Mouse (Mus musculus) frontal cortex, postnatal 10 days (tissue): Measurements from ENCODE around the gene Cxadr.

Experiments used
- DNase-seq, 2 experiments: peaks; one replicate each; pipeline ENCODE4 v3.0.0; 2022; ENCODE audit warnings: low spot score in 2 of 2, mixed read lengths in 1 of 2

Cxadr gene

DNA sequence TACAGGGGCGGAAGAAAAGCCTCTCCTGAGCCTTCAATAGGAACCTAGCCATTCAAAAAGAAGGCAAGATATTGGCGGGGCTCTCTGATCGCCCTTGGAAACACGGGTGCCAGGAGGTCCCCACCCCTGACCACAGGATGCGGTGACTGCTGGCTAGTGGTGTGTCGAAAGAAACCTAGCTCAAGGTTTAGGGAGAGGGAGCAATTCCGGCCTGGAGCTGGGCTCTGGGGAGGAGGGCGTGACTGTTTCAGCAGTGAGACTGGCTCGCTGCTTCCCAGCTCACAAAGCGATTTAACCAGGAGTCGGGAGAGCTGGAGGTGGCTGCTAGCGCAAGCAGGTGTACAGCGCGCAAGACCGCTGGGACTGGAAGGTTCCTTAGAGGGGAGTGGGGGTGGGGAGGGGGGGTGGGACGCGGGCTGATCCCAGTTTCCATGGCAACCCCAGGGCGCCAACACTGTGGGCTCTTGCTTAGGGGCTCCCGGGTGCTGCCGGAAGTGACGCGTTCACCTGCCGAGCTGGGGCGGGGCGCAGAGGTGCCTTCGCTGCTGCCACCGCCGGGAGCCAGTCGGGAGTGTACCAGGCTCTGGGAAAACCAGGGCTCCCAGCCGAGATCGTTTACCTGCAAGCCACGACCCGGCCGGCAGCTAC is at the start of gene Cxadr:
Cxadr (plus strand) TSS at position 307 of the 648 bp plus-strand sequence.
- DNase-seq, result peak; percentile 80 to 83

DNA sequence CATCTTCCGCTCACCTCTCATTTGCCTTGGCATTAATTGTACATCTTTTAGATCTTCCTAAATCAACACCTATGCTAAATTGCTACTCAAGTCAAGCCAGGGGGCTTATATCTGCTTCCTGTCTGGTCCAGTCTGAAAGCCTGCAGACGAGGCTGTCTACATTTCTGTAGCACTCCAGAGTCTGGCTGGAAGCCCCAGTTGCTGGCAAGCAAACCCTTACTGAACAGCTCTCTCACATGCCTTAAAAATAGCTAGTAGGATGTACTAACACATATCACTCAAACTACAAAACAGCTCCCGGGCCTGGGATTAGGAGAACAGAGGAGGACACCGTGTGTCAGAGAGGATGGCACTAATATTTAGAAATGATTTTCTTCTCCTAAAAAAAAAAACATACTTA is 42.3 kb upstream of the Cxadr start:
- peak; percentile 30 to 45 for DNase-seq

DNA sequence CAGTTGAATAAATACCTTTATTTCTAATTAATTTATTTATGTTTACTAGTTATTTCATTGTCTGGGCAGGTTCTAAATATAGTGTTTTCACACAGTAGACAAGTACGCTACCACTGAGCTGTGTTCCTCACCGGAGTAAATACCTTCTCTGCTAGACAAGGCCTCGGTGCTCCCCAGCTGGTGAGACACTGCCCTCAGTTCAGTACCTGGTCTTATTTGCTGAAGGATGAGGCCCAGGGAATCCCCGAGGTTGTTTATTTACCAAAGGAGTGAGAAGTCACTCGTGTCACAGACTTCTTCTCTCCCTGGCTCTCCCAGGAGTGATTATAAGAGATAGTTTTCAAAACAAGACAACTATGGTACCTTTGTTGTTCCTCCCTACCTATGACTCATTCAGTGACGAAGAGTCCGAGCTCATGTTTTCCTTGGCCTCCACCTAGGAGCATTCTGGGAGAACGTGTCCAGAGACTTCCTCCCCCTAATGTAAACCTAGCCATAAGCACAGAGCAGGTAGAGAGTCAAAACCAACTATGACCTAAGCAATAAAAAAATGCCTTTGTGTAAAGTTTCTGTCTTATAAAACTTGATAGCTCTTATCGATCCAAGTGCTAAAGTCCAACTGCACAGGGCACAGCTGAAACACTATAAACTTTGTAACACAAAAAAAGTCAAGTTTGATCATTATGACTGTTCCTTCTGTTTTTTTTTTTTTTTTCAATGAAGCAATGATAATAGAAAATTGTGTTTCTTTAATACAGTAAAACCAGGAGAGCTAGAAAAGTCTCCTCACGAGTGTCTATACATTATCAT is 41.0 kb upstream of the Cxadr start:
- no peak for DNase-seq

DNA sequence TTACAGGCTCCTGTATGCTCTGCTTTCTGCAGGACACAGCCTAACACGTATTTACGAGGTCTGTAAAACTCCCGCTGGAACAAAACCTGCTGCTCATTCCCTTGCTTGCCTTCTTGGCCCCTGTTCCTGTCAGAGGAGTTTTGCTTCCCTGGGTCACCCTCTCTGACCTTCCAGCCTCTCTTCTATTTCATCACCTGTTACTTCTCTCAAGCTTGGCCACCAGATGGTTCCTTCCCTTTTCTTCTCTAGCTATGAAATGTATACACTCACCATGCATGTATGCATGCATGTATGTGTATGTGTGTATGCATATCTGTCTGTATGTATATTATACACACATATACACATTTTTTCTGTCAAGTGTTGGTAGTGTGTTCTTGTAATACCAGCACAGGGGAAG is 39.8 kb upstream of the Cxadr start:
- DNase-seq, result no peak

DNA sequence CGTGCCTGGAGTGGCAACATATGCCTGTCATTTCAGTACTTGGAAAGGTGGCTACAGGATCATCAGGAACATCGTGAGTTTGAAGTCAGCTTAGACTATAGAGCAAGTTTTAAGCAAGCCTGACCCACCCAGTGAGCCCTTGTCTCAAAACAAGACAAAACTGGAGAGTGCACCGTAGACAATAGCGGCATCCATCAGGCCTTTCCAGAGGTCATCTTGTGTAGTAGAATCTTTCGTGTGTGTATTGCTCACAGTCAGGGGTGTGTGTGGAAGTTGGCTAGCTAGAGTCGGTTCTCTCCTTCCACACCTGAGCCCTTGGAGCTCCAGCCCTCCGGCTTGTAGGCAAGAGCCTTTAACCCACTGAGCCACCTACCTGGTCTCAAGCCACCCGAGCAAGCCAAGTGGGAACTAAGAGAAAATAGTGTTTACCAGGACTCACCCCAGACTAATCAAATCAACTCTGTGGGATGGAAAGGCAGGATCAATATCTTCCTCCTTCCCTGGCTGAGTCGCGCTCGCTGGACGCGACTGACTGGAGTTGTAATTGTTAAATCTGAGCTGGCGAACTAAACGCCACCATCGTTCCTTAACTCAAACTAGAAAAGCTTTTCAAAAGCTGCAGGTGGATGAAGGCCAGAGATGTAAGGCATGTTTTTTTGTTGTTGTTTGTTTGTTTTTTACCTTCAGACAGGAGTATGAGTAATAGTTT is 36.7 kb upstream of the Cxadr start:
- no peak for DNase-seq

DNA sequence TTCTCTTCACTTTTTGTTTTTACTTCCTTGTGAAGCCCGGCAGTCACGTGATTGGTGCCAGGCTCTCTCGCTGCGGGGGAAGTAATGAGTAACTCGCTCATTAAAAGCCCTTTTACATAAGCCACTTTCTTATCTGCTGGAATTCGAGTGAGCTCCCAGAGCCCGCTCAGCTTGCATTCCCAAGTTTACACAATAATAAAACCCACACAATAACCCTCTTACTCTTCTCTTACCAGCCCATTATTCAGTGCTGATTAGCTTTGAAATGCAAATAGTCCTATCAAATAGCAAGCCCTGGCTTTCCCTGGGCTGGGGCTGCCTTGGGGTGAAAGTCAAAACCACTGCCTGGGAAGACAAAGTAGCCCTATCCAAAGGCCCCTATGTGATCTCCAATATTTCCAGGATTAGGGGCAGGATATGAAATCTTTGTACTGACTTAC is 36.1 kb upstream of the Cxadr start:
- no peak for DNase-seq

DNA sequence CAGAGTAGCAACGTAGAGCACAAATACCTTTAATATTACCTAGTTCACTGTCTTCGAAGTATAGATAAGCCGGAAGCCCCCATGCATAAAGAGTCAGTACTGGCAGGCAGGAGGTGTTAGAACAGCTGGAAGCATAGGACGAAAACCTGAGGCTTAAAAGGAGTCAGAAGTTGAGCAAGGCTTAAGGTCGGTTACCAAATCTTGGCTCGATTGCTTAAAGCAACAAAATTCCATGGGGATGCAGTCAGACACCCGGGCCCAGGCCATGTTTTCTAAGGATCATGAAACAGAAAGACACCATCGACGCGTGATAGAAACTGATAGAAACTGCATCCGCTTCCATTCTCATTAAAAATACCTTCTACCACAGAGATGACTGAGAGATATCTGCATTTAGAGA is 35.5 kb upstream of the Cxadr start:
- no peak for DNase-seq

DNA sequence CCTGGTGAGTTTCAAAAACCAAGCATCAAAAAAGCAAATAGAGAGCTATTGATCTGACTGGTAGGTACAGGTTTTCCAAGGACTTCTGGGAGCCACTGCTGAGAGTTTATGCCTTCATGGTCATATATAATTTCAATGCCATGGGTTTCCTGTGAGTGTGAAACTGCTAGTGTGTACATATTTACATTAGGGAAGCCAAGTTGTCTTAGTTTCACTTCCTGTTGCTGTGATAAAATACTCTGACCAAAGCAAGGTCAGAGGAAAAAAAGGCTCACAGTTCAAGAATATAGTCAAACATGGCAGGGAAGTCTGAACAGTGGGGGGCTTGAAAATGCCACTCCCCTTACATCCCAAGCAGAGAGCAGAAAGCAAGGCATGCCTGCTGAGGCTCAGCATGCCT is 33.8 kb upstream of the Cxadr start:
- no peak for DNase-seq

DNA sequence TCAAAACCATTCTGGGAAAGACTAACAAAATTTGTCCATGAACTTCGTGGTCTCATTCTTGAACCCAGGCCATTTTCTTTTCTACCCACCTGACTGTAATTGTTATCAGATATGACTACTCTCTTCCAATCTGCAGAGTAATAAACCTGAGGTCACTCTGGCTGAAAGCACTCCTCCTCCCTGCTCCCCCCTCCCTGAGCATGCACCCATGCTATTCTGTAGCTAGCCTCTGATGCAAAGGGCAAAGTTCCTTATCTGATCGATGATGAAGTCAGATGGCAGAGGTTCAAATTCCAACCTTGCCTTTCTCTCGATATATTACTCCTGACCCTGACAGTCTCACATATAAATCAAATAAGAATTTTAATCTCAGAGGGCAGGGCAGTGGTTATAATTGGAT is 33.1 kb upstream of the Cxadr start:
- no peak for DNase-seq

DNA sequence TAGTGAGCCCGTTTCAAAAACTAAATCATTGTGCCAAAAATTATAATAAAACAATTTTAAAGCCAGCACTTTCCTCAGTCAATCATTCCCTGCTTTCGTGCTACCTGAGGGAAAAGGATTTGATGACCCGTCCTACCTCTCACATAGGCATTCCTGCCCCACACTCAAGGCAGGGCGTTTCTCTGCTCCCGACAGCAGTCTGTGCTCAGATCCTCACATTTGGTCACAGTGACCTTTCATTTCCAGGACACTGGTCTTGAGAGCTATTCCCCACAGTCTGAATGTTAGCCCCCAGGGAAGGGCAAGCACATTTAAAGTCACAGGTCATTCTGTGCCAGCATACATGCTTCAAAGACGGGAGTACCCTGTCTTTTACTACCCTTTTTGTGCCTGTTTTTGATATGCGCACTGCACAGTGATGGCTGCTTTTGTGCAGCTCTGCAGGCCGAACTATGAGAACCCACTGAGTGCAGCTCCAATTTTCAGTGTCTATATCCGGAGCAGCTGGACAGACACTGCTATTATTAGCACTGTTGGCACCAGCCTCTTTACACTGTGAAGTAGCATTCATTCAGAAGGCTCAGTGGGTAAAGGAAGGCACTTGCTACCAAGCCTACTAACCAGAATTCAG is 26.3 kb upstream of the Cxadr start:
- DNase-seq, result no peak

DNA sequence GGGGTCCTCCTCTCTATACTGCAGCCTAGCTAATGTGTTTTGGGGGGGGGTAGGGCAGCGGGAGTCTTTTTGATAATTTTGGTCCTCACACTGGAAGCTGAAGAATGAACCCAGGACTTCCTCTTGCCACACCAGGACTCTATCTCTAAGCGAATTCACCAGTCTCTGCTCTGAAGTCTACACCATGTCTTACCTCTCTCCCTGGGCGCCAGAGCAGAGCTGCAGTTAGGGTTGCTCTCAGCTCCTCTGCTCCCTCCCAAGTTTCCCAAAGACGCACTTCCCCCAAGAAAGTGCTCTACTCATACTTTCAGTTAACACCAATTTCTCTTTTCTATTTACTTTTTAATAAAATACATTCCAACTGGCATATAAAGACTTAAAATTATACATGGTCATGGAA is 23.7 kb upstream of the Cxadr start:
- DNase-seq, result no peak

DNA sequence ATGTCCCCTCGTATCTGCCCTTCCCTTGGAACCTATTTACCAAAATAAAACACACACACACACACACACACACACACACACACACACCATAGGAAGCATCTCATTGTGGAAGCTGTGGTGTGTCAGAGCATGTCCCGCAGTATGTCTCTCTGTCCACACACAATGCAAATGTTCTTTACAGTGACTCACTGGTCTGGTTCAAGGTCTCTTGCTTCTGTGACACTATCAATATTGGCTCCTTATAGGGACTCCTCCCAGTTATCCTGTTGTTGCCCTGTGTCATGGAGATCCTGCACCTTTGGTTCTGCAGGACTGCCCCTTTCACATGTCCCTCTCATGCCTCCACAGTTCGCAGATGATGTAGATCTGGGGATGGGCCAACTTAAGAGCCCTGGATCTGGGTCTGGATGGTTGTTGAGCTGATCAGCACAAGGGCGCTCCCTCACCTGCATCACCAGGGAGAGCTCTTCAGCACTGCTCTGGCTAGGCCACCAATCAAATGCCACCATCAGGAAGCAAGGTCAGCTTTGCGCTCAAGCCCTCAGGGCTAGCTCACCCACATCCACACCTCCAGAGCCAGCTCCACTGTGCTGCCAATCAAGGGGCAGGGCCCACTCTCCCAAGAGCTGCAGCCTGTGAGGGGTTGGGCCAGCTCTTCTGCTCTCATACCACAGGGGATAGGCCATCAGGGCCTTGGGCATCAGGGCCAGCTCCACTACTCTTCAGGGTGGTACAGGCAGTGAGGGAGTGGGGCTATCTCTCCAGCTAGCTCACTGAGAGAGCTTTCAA is 21.0 kb upstream of the Cxadr start:
- no peak for DNase-seq

DNA sequence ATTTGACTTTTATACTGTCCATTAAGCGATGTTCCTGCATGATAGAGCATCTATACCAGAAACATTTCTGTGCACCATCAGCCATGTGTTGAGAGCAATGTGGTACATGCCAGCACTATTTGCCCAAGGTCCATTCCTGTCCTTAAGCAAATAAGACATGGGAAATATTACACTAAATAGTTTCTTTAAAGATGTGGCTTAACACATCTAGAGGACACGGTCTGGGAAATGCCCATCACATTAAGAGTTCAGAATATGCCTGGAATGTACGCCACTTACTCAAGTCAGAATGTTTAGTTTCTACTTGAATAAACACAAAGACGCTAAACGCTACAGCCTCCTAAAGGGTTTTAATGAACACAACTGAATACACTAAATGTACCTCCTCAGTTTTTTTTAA is 18.1 kb upstream of the Cxadr start:
- no peak for DNase-seq

DNA sequence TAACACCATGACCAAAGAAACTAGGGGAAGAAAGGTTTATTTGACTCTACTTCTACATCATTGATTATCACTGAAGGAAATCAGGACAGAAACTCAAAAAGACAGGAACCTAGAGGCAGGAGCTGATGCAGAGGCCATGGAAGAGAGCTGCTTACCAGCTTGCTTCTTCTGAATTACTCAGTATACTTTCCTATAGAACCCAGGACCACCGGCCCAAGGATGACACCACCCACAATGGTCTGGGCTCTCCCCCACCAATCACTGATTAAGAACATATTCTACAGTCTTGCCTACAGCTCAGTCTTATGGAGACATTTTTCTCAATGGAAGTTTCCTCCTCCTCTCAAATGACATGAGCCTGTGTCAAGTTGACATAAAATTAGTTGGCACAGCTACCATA is 7.2 kb upstream of the Cxadr start:
- DNase-seq, result no peak

DNA sequence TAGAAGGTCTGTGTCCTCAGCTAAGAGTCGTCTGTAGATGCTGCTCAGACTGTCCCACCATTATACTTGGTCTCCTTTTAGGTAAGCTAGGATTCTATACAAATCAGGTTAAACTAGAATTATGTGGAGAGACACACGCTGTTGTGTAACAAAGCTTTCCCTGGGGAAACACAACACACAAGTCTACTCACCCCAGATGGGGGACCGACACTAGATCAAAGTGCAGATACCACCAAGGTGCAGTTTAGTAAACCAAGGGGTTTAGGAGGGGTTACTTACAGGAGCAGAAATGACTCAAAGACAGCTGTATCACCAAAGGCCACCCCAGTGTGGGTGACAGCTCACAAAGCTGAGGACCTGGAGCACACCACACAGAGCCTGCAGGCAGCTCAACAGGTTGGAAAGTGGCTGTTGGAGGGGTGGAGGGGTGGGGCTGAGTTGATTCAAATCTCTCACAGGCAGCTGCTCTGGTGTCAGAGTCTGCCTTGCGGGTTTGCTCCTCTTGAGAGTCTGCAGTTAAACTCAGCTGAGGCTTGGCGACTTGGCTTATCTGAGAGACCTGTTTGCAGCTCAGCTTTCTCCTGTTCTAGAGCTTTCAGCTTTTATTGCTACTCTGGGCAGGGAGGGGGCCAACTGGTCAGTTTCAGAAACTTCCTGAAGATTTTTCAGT is 6.5 kb upstream of the Cxadr start:
- DNase-seq, result no peak

DNA sequence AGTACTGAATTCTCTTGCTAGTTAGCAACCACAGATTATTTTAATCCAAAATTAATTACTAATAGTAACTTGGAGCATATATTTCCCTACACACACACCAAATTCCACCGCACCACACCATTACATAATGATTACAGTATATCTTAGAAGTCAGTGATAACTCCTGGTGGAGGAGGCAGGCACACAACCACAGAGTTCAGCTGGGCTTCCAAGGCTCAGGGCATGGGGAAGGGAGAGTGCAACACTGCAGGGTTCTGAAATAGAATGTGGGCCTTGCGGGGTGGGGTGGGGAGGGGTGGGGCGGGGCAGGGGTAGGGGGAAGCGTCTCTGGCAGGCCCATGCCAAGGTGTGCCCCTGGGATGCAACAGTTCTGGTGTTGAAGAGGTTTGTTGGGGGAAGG is 5.7 kb upstream of the Cxadr start:
- DNase-seq, result no peak

DNA sequence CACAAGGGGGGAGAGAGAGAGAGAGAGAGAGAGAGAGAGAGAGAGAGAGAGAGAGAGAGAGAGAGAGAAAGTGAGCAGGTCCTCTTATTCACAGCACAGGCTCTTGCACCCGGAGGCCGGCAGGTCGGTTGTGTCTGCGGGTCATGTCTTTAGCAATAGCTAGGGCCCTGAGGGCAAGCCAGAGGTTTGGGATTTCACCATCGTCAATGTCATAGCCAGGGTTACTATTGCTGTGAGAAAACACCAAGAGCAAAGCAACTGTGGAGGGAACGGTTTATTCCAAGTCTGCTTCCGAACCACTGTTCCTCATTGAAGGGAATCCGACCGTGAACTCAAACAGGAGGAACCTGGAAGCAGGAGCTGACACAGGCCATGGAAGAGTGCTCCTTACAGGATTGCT is 5.2 kb upstream of the Cxadr start:
- no peak for DNase-seq

DNA sequence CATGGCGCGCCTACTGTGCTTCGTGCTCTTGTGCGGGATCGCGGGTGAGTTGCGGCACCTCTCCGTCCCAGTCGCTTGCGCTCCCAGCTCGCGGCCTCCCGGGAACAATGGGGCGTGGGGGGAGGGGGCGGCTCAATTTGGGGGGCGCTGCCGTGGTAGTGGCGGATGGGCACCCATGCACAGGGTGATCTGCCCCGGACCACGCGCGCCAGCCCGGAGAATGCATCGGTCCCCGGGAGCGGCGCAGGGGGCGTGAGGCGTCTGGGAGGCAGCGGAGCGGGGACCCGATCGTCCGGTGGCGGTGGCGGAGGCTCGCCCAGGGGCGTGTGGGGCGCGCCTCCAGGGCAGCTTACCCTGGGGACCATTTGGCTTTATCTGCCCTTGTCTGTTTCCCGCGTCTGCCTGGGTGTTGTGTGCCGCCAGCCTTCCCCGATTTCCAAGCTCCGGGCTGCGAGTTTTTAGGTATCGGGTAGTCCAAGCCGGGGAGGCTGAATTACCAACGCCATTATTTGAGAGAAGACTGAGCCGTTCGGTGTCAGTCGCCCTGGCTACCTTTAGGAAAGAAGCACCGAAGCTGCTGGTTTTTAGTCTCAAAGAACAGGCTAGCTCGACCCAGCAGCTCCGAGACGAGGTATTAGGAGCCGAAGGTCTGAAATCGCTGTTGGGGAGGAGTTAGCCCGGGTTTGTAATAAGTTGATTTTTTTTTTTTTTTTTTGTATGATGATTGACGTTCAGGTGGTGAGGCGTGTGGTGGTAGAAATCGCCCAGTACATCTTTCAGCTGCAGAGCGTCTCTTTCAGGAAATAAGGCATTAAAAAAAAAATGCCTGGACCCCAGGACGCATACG is 765 bp downstream of the Cxadr start:
- no peak for DNase-seq

DNA sequence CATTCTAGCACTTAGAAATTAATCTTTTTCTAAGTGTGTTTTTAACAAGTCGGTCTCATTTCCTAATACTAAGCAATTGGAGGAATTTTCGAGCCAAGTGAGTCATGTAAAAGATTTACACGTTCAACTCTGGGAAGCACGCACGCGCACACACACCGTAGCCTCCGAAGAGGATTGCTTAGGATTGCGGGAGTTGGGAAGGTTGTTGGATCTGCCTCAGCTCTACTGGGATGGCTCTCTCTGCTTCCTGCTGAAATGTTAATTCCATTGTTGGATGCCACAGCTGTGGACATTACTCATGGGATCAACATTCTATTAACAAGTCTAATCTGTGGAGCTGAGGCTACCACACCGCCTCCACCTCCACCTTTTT is 1.4 kb downstream of the Cxadr start:
- peak in 1 of 2 experiments; percentile 32 for DNase-seq

DNA sequence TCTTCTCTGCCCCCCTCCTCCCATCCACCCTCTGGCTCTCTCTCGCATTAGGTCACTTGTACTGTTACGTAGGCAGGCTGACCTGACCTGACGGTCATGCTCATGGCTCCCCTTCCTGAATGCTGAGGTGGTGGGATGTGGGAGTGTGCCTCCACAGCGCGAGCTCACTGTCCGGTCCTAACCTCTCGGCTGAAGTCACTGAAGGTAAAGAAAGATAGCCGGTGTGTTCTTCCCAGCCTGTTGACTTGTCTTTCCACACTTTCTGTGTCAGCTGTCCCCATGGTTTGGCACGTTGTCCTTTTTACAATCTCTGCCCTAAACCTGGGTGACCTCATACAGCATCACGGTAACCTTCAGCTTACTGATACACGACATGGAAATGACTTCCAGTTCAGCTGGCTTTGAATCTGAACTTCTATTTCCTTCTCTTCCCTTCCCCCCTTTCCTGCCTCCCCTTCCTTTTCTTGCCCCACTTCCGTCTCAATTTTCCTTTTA is 4.4 kb downstream of the Cxadr start:
- no peak for DNase-seq
